Mouse (Mus musculus): Measurements from ENCODE around the gene Plekhm3.

Gene Plekhm3

GRCm38 (mm10) chr1:64773305-64773704 is 183.3 kb downstream of the Plekhm3 start:
- DNase-seq (ENCODE audit: low spot score in 2 of 2), result no peak

GRCm38 (mm10) chr1:64770169-64770568 is 186.5 kb downstream of the Plekhm3 start:
- no peak for DNase-seq (ENCODE audit: low spot score in 2 of 2)

- DNase-seq (ENCODE audit: low spot score in 2 of 2), result no peak
Observed at GRCm38 (mm10) chr1:64761646-64762045, 195.0 kb downstream of the Plekhm3 start.

GRCm38 (mm10) chr1:64757766-64758165 is 198.9 kb downstream of the Plekhm3 start:
- no peak for DNase-seq (ENCODE audit: low spot score in 2 of 2)

GRCm38 (mm10) chr1:64757254-64757653 is 199.4 kb downstream of the Plekhm3 start:
- peak; percentile 36 to 66 for DNase-seq (ENCODE audit: low spot score in 2 of 2)

- DNase-seq (ENCODE audit: low spot score in 2 of 2), result no peak
Observed at GRCm38 (mm10) chr1:64756640-64757030, 200.0 kb downstream of the Plekhm3 start.

GRCm38 (mm10) chr1:64755971-64756639 is 200.5 kb downstream of the Plekhm3 start:
- DNase-seq (ENCODE audit: low spot score in 2 of 2), result peak in 1 of 2 experiments; percentile 34

GRCm38 (mm10) chr1:64754658-64755057 is 202.0 kb downstream of the Plekhm3 start:
- DNase-seq (ENCODE audit: low spot score in 2 of 2), result no peak

- no peak for DNase-seq (ENCODE audit: low spot score in 2 of 2)
Observed at GRCm38 (mm10) chr1:64753668-64754067, 203.0 kb downstream of the Plekhm3 start.

- peak in 1 of 2 experiments; percentile 22 for DNase-seq (ENCODE audit: low spot score in 2 of 2)
Observed at GRCm38 (mm10) chr1:64753109-64753508, 203.5 kb downstream of the Plekhm3 start.

GRCm38 (mm10) chr1:64744616-64745015 is 212.0 kb downstream of the Plekhm3 start:
- no peak for DNase-seq (ENCODE audit: low spot score in 2 of 2)

- no peak for DNase-seq (ENCODE audit: low spot score in 2 of 2)
Observed at GRCm38 (mm10) chr1:64742741-64743408, 213.7 kb downstream of the Plekhm3 start.

GRCm38 (mm10) chr1:64738661-64739082 is 218.0 kb downstream of the Plekhm3 start:
- DNase-seq (ENCODE audit: low spot score in 2 of 2), result peak; percentile 32 to 44

GRCm38 (mm10) chr1:64738180-64738555 is 218.5 kb downstream of the Plekhm3 start:
- no peak for DNase-seq (ENCODE audit: low spot score in 2 of 2)

- peak; percentile 84 to 92 for DNase-seq (ENCODE audit: low spot score in 2 of 2)
Observed at GRCm38 (mm10) chr1:64737502-64738179, 219.0 kb downstream of the Plekhm3 start, which contains the start of gene Fzd5. Gene Fzd5 (minus strand): TSS chr1:64737751.

- DNase-seq (ENCODE audit: low spot score in 2 of 2), result no peak
Observed at GRCm38 (mm10) chr1:64736681-64737501, 219.7 kb downstream of the Plekhm3 start.

All from urinary bladder, postnatal 36 days (tissue).